Mouse (Mus musculus) hematopoietic multipotent progenitor cell, adult 10-12 weeks (in vitro differentiated cells): Measurements from ENCODE around the gene Ankrd44. TPM values are rescaled to one million over a fixed set of nuclear protein-coding genes. Genes with fewer than 3 reads are reported as not detected.

Source experiments
- polyA plus RNA-seq: library from polyadenylated mRNA; stranded (reverse); fragments of >175 nt; gene quantifications from 2 replicates; pipeline ENCODE4 v1.2.3, GENCODE M21; 2012; ENCODE audit warnings: low replicate concordance

Gene Ankrd44
- polyA plus RNA-seq = 17.5 and 23.8 TPM in 2 replicates

DNA sequence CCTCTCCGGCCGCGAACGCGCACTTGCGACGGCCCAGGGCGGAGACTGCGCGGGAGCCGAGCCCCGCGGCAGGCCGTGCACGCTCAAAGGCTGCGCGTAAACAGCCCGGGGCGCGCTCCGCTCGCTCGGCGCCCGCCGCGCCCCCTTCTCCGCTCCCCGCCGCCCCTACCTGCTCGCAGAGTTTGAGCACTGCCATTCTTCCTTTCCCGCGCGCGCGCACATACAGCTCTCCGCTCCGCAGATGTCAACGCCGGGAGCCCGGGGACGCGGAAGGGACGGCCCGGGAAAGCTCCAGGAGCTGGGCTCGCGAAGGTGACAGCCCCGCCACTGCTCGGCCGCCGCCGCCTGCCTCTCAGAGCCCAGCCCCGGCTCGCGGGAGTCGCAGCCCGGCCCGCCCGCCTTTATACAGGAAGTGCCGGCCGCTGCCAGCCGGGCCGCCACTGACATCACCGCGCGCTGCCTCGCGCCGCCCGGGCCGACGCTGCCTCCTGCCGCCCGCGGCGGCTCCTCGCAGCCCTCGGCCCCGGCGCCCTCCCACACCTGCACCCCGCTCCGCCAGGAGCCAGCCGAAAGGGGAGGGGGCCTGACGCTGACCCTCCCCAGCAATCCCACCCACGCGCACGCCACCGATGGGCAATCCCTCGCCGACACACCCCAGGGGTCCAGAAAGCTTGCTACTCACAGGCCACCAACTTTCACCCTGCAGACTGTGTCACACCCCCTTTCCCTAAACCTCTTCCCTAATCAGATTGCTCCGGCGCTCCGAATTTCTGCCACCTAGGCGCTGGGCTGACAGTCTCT, at the start of gene Ankrd44:
Ankrd44 (minus strand) TSS at position 417 of the 801 bp plus-strand sequence.

Other genes starting within 250 kb of the Ankrd44 start
- gene Sf3b1, start 101.1 kb upstream of the Ankrd44 start, polyA plus RNA-seq = 21.0 and 31.4 TPM in 2 replicates
- gene Coq10b, start 126.4 kb upstream of the Ankrd44 start, polyA plus RNA-seq = 5.3 and 5.7 TPM in 2 replicates
- gene Hspe1, start 161.7 kb upstream of the Ankrd44 start, polyA plus RNA-seq = 34.9 and 62.4 TPM in 2 replicates
- gene Hspd1, start 161.9 kb upstream of the Ankrd44 start, polyA plus RNA-seq = 13.3 and 23.3 TPM in 2 replicates
- gene Mob4, start 204.8 kb upstream of the Ankrd44 start, polyA plus RNA-seq = 4.7 and 7.8 TPM in 2 replicates